Mouse (Mus musculus) lung, adult 2 months (tissue): ENCODE data around the gene Eif3f.

ENCODE experiments used
- CTCF ChIP-seq: fragments of 200-500 bp; IDR thresholded peaks from 2 replicates; pipeline ENCODE4 v1.5.1; 2011; ENCODE audit warnings: mild to moderate bottlenecking, low read length, control low read depth; ENCODE audit not compliant: insufficient read depth
- POLR2A ChIP-seq: fragments of 200-500 bp; IDR thresholded peaks from 2 replicates; pipeline ENCODE4 v1.6.1; 2011; ENCODE audit warnings: low read depth, mild to moderate bottlenecking, control low read depth, low read length, borderline replicate concordance; ENCODE audit errors: extremely low read depth

- TF ChIP-seq POLR2A (no peak), CTCF (no peak)
These were observed 30.2 kb upstream of the Eif3f start for GRCm38 (mm10) chr7:108903969-108904368.
